Mouse (Mus musculus): ENCODE data around the gene Tfr2. TPM values are rescaled to one million over a fixed set of nuclear protein-coding genes. Genes with fewer than 3 reads are reported as not detected.
A peak's percentile ranks its signal among the peaks of the same experiment; 100 is the strongest.
"Not testable (repeated sequence)": the region's sequence is repeated elsewhere in the genome, so short reads cannot be mapped to it uniquely, and the experiment has no call there.

Tfr2 gene
- polyA plus RNA-seq, 1 experiment from 2014 or later, result 0.79 TPM

- not testable (repeated sequence) for H3K27ac ChIP-seq; H3K9me3 ChIP-seq (replicated peaks); DNase-seq (ENCODE audit: low spot score); H3K27me3 ChIP-seq (ENCODE audit: low read depth, poor library complexity, severe bottlenecking); H3K4me3 ChIP-seq; H3K36me3 ChIP-seq
- peaks cover 43% of the 10 kb centered on the region for H3K4me1 ChIP-seq
- WGBS, result 92% methylated on average over 2 of the region's 2 CpGs
Observed at GRCm38 (mm10) chr5:137614921-137615320, 45.3 kb downstream of the Tfr2 start.

DNA sequence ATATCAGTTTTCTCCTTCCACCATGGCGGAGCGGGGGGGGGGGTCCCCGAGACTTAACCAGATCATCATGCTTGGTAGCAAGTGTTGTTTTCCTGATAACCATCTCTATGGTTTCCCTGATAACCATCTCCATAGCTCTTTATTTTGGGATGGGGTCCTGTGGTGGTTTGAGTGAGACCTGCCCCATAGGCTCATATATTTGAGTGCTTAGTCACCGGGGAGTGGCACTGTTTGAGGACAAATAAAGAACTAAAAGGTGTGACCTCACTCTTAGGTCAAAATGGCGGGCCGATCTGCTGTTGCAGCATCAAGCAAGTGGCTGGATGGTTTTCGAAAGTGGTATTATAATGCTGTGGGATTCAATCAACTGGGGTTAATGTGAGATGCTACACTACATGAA is 45.7 kb downstream of the Tfr2 start:
- Histone ChIP-seq H3K9me3 (replicated peaks) (no peaks in the 10 kb centered on the region), H3K27me3 (ENCODE audit: low read depth, poor library complexity, severe bottlenecking) (no peaks in the 10 kb centered on the region), H3K36me3 (no peaks in the 10 kb centered on the region), H3K4me1 (peaks cover 39% of the 10 kb centered on the region), H3K27ac (no peak overlapping the region), H3K4me3 (no peak overlapping the region)
- no peak for DNase-seq (ENCODE audit: low spot score)
- 89% methylated on average over 7 of the region's 7 CpGs for WGBS

- no peak for DNase-seq (ENCODE audit: low spot score)
- Histone ChIP-seq H3K27ac (peak overlapping the region; percentile 74; the same call in 1 of the 2 replicates), H3K27me3 (ENCODE audit: low read depth, poor library complexity, severe bottlenecking) (no peaks in the 10 kb centered on the region), H3K4me1 (peaks cover 35% of the 10 kb centered on the region), H3K4me3 (no peak overlapping the region), H3K9me3 (replicated peaks) (no peaks in the 10 kb centered on the region), H3K36me3 (no peaks in the 10 kb centered on the region)
- WGBS, result 88% methylated on average over 11 of the region's 11 CpGs
Observed at GRCm38 (mm10) chr5:137623937-137624530, 54.4 kb downstream of the Tfr2 start.

DNA sequence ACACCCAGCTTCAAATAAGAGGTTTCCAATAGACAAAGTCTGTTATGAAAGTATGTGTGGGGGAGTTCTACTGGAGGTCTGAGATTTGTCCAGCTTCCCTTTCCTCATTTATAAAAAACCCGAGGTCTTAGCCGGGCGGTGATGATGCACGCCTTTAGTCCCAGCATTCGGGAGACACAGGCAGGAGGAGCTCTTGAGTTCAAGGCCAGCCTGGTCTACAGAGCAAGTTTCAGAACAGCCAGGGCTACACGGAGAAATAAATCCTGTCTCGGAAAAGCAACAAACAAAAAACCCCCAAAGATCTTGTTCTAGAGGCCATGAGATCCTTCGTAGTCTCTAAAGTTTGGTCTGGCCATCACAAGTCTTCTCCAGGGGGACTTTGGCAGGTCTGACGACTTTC is 58.4 kb downstream of the Tfr2 start:
- Histone ChIP-seq H3K27ac (peak overlapping the region; percentile 94), H3K36me3 (peaks cover 16% of the 10 kb centered on the region), H3K27me3 (ENCODE audit: low read depth, poor library complexity, severe bottlenecking) (no peaks in the 10 kb centered on the region), H3K9me3 (replicated peaks) (no peaks in the 10 kb centered on the region), H3K4me1 (peaks cover 66% of the 10 kb centered on the region), H3K4me3 (peak overlapping the region; percentile 86)
- no peak for DNase-seq (ENCODE audit: low spot score)
- 6% methylated on average over 9 of the region's 9 CpGs for WGBS

DNA sequence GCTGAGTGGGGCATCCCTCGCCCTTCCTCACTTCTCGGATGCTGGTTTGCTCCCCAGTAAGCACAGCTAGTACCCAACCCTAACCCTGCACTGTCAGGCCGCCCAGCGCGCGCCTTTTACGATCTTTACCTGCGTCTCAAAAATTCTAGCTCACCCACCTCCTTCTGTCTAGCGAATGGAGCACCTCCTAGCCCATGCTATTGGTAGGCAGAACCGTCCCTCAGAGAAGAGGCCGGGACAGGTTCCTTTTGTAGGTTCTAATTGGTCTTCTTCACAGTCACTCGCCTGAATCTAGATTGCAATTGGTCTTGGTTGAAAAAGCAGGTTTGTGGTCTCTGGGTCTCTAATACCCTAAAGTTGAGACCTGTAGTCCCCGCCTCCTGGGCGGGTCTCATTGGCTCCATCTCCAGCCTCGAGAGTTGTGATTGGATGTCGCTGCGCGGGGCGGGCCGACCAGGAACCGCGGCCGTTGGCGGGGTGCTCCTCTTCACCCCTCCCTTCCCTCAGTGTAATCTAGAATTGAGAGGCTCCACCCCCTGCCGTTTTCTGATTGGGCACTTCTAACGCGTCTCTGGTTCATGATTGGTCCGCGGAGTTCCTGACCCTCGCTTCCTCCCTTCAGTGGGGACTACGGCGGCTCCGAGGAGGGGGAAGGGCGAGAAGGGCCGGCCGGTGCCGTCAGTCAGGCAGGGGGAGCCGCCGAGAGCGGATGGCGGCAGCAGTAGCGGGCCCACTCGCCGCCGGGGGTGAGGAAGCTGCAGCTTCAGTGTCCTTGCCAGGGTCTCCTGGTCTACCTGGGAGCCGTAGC is 59.1 kb downstream of the Tfr2 start, which contains the start of the genes Fbxo24, Lrch4 and Gm20605:
Fbxo24 (minus strand) TSS at position 505 of the 808 bp plus-strand sequence.
Lrch4 (plus strand) TSS at position 624 of the 808 bp plus-strand sequence.
Gm20605 (plus strand) TSS at position 678 of the 808 bp plus-strand sequence.
- under 1% methylated on average over 46 of the region's 46 CpGs for WGBS
- peaks cover 66% of the 10 kb centered on the region for H3K4me1 ChIP-seq

DNA sequence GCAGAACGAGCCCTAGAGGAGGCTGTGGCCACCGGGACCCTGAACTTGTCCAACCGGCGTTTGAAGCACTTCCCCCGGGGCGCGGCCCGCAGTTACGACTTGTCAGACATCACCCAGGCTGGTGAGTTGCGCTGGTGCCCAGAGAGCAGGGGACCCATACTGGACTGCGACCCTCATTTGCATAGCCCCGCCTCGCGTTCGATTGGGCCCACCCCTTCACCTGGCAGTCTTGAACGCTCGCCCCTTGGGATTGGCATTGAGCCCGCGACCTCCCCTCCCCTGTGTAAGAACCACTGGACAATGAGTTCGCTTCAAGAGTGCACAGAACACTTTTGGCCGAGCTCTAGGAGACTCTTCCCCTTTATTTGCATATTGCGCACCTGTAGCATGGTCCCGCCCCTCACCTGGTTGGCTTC is 59.7 kb downstream of the Tfr2 start:
- Histone ChIP-seq H3K4me3 (peak overlapping the region; percentile 86), H3K27ac (peak overlapping the region; percentile 94), H3K36me3 (peaks cover 29% of the 10 kb centered on the region), H3K9me3 (replicated peaks) (no peaks in the 10 kb centered on the region), H3K4me1 (peaks cover 62% of the 10 kb centered on the region), H3K27me3 (ENCODE audit: low read depth, poor library complexity, severe bottlenecking) (no peaks in the 10 kb centered on the region)
- DNase-seq (ENCODE audit: low spot score), result no peak
- WGBS, result under 1% methylated on average over 23 of the region's 23 CpGs

More for the DNA sequence above, 59.1 kb downstream of the Tfr2 start, which contains the start of the genes Fbxo24, Lrch4 and Gm20605:
- H3K4me3 ChIP-seq, result peak within 1 kb of the TSS; percentile 86
- H3K36me3 ChIP-seq, result peaks cover 23% of the 10 kb centered on the region
- H3K9me3 ChIP-seq (replicated peaks), result no peaks in the 10 kb centered on the region
- H3K27ac ChIP-seq, result peak within 1 kb of the TSS; percentile 94
- no peaks in the 10 kb centered on the region for H3K27me3 ChIP-seq (ENCODE audit: low read depth, poor library complexity, severe bottlenecking)
- DNase-seq (ENCODE audit: low spot score), result peak; percentile 96

DNA sequence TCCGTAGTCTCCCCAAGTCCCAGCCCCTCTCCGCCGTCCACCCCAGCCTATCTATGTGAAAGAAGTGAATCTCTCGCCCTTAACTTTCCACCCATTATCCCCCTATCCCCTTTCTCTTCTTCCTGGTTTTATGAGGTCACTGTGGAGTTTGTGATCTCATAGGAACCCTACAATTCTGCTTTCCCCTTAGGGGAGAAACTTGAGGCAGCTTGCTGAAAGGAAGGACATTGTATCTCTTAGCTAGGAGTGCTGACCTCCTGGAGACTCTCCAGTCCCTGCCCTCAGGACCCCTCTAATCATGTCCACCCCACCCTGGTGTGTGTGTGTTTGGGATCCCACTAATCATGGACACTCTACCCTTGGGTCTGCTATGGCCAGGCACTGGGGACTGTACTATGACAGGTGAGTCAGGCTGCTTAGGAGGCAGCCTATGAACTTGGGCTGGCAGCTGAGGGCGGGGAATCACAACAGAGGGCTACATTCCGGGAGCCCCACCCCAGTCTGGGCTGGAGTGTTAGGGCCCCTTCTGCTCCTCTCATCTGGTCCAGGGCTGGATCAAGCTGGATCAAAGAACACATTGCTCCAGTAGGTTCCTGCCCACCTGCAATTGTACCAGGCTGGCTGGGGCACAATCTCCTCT is 60.4 kb downstream of the Tfr2 start:
- Histone ChIP-seq H3K36me3 (peaks cover 36% of the 10 kb centered on the region), H3K4me3 (peak overlapping the region; percentile 86), H3K27me3 (ENCODE audit: low read depth, poor library complexity, severe bottlenecking) (no peaks in the 10 kb centered on the region), H3K9me3 (replicated peaks) (no peaks in the 10 kb centered on the region), H3K4me1 (peaks cover 55% of the 10 kb centered on the region), H3K27ac (peak overlapping the region; percentile 94)
- 28% methylated on average over 6 of the region's 6 CpGs for WGBS
- DNase-seq (ENCODE audit: low spot score), result no peak

DNA sequence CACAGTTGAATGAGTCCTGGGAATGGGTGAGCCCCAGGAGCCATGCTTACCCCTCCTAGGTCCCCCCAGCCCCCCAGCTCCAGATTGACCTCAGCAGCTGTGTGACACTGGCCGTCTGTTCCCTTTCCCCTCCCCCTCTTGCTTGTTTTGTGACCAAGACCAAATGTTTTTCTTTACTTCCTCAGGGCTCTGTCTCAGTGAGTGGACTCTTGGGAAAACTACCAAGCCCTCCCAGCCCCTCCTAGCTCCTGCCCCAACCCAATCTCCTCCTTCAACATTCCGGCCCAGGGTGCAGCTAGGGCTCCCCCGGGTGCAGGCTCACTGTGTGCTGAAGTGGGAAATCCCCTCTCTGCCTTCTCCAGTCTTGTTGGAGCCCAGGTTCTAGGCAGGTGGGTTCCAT is 61.0 kb downstream of the Tfr2 start:
- Histone ChIP-seq H3K4me3 (peak overlapping the region; percentile 86), H3K4me1 (peaks cover 51% of the 10 kb centered on the region), H3K27me3 (ENCODE audit: low read depth, poor library complexity, severe bottlenecking) (no peaks in the 10 kb centered on the region), H3K36me3 (peaks cover 41% of the 10 kb centered on the region), H3K27ac (peak overlapping the region; percentile 94), H3K9me3 (replicated peaks) (no peaks in the 10 kb centered on the region)
- 40% methylated on average over 3 of the region's 3 CpGs for WGBS
- DNase-seq (ENCODE audit: low spot score), result no peak

DNA sequence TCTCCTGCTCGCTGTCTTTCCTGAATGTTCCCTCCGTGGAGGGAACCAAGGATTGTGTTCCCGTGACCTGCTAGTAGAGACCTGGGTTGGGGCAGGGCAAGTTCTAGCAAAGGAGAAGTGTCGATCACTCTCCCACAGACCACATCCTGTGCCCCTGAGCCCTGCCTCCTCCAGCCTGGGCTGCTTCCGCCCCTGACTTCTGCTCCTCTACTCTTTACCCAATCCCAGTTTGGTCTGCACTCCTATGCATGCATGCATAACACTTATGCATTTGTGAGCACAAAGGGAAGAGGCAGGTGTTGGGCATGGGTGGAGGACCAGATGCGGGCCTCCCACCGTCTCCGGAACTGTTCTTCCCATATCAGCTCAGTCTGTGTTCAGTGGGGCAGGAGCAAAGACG is 61.5 kb downstream of the Tfr2 start:
- peaks cover 47% of the 10 kb centered on the region for H3K4me1 ChIP-seq
- no peak for DNase-seq (ENCODE audit: low spot score)
- H3K27ac ChIP-seq, result peak overlapping the region; percentile 94
- peak overlapping the region; percentile 86; the same call in 1 of the 2 replicates for H3K4me3 ChIP-seq
- H3K36me3 ChIP-seq, result peaks cover 47% of the 10 kb centered on the region
- no peaks in the 10 kb centered on the region for H3K9me3 ChIP-seq (replicated peaks)
- H3K27me3 ChIP-seq (ENCODE audit: low read depth, poor library complexity, severe bottlenecking), result no peaks in the 10 kb centered on the region
- WGBS, result 80% methylated on average over 9 of the region's 9 CpGs

GRCm38 (mm10) chr5:137631591-137631990 is 62.0 kb downstream of the Tfr2 start:
- no peaks in the 10 kb centered on the region for H3K27me3 ChIP-seq (ENCODE audit: low read depth, poor library complexity, severe bottlenecking)
- WGBS, result 72% methylated on average over 4 of the region's 4 CpGs
- no peak overlapping the region for H3K4me3 ChIP-seq
- H3K9me3 ChIP-seq (replicated peaks), result no peaks in the 10 kb centered on the region
- peaks cover 47% of the 10 kb centered on the region for H3K4me1 ChIP-seq
- H3K36me3 ChIP-seq, result peaks cover 51% of the 10 kb centered on the region
- DNase-seq (ENCODE audit: low spot score), result no peak
- H3K27ac ChIP-seq, result peak overlapping the region; percentile 94

GRCm38 (mm10) chr5:137633397-137634084 is 63.9 kb downstream of the Tfr2 start:
- peaks cover 71% of the 10 kb centered on the region for H3K36me3 ChIP-seq
- no peaks in the 10 kb centered on the region for H3K27me3 ChIP-seq (ENCODE audit: low read depth, poor library complexity, severe bottlenecking)
- peaks cover 31% of the 10 kb centered on the region for H3K4me1 ChIP-seq
- WGBS, result 85% methylated on average over 12 of the region's 12 CpGs
- no peak overlapping the region for H3K27ac ChIP-seq
- no peaks in the 10 kb centered on the region for H3K9me3 ChIP-seq (replicated peaks)
- H3K4me3 ChIP-seq, result no peak overlapping the region
- DNase-seq (ENCODE audit: low spot score), result no peak

Data from limb, embryonic 10.5 days (tissue).